Mouse (Mus musculus): ENCODE measurements at regions not wholly inside any gene's neighbourhood (a gene's known extent, or its start where the extent isn't known, plus 50 kb on each side); places are given as distances from the start of the nearest gene placed in this dataset.
"Not testable (repeated sequence)": the region's sequence is repeated elsewhere in the genome, so short reads cannot be mapped to it uniquely, and the experiment has no call there.

- no peak for DNase-seq (ENCODE audit: low spot score)
Measured at GRCm38 (mm10) chr4:89621260-89621659, 58.0 kb upstream of the Dmrta1 start.

- DNase-seq (ENCODE audit: low spot score): no peak
Measured at GRCm38 (mm10) chr4:89604721-89605120, 74.5 kb upstream of the Dmrta1 start.

GRCm38 (mm10) chr4:89575529-89575928, 103.7 kb upstream of the Dmrta1 start:
- DNase-seq (ENCODE audit: low spot score): no peak

GRCm38 (mm10) chr4:89554711-89555466, 124.3 kb upstream of the Dmrta1 start:
- no peak for DNase-seq (ENCODE audit: low spot score)

- no peak for DNase-seq (ENCODE audit: low spot score)
Measured at GRCm38 (mm10) chr4:89552556-89552955, 126.7 kb upstream of the Dmrta1 start.

- DNase-seq (ENCODE audit: low spot score): peak; percentile 38
Measured at GRCm38 (mm10) chr4:89550515-89550914, 128.7 kb upstream of the Dmrta1 start.

GRCm38 (mm10) chr4:89532462-89532861, 146.8 kb upstream of the Dmrta1 start:
- peak; percentile 24 for DNase-seq (ENCODE audit: low spot score)

- DNase-seq (ENCODE audit: low spot score): no peak
Measured at GRCm38 (mm10) chr4:89530050-89530911, 149.0 kb upstream of the Dmrta1 start.

- DNase-seq (ENCODE audit: low spot score): no peak
Measured at GRCm38 (mm10) chr4:89527966-89528365, 151.3 kb upstream of the Dmrta1 start.

- DNase-seq (ENCODE audit: low spot score): no peak
Measured at GRCm38 (mm10) chr4:89527326-89527725, 151.9 kb upstream of the Dmrta1 start.

- DNase-seq (ENCODE audit: low spot score): not testable (repeated sequence)
Measured at GRCm38 (mm10) chr4:89525525-89525924, 153.7 kb upstream of the Dmrta1 start.

- DNase-seq (ENCODE audit: low spot score): peak; percentile 66
Measured at GRCm38 (mm10) chr4:89524260-89525200, 154.7 kb upstream of the Dmrta1 start.

GRCm38 (mm10) chr4:89523423-89524259, 155.6 kb upstream of the Dmrta1 start:
- no peak for DNase-seq (ENCODE audit: low spot score)

GRCm38 (mm10) chr4:89518027-89518426, 161.2 kb upstream of the Dmrta1 start:
- no peak for DNase-seq (ENCODE audit: low spot score)

- no peak for DNase-seq (ENCODE audit: low spot score)
Measured at GRCm38 (mm10) chr4:89515823-89516411, 163.3 kb upstream of the Dmrta1 start.

GRCm38 (mm10) chr4:89514981-89515380, 164.3 kb upstream of the Dmrta1 start:
- DNase-seq (ENCODE audit: low spot score): no peak

GRCm38 (mm10) chr4:89510593-89510992, 168.6 kb upstream of the Dmrta1 start:
- no peak for DNase-seq (ENCODE audit: low spot score)

- DNase-seq (ENCODE audit: low spot score): no peak
Measured at GRCm38 (mm10) chr4:89509655-89510391, 169.4 kb upstream of the Dmrta1 start.

- DNase-seq (ENCODE audit: low spot score): no peak
Measured at GRCm38 (mm10) chr4:89508103-89508763, 171.0 kb upstream of the Dmrta1 start.
